Mouse (Mus musculus): Measurements from ENCODE around the gene Per1.

- TF ChIP-seq TAL1 (IDR thresholded peaks at IDR 0.05; ENCODE audit: low read length): no peak
- no peak for TF ChIP-seq GATA1 (IDR thresholded peaks at IDR 0.05; ENCODE audit: low read length)
These were observed 2.1 kb upstream of the Per1 start for GRCm38 (mm10) chr11:69092871-69093270.

Measured in erythroblast, embryonic 14.5 days (primary cell).